Mouse (Mus musculus) small intestine, adult 2 months (tissue): ENCODE measurements around the gene Tle2.

Source experiments
- CTCF ChIP-seq: fragments of 200-500 bp; IDR thresholded peaks from 2 replicates; pipeline ENCODE4 v1.5.1; 2012; ENCODE audit warnings: low read depth, mild to moderate bottlenecking, control low read depth, inconsistent platforms, low read length, moderate library complexity, mixed read lengths; ENCODE audit not compliant: insufficient replicate concordance, insufficient read length; ENCODE audit errors: extremely low read depth
- POLR2A ChIP-seq: fragments of 200-500 bp; IDR thresholded peaks from 2 replicates; pipeline ENCODE4 v1.6.1; 2012; ENCODE audit warnings: low read depth, mild to moderate bottlenecking, control low read depth, inconsistent platforms, low read length, moderate library complexity

DNA sequence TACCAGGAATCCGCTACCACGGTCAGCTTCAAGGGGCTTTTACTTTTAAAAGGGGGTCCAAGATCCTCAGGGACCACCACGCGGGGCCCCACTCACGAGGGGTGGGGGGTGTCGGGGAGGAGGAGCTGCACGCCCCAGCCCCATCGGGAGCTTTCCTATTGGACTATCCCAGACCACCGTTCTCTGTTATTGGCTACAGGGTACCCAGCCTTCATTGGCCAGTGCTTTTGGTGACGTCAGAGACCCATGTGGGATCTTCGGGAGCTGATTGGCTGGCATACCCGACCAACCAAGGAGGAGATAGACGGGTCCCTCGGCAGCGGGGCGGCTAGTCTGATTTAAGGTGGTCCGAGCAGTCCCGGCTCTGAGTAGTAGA is 2.9 kb upstream of the Tle2 start:
- TF ChIP-seq CTCF (no peak), POLR2A (no peak)
